Mouse (Mus musculus) CH12.LX (cell line): ENCODE measurements at regions not wholly inside any gene's neighbourhood (a gene's known extent, or its start where the extent isn't known, plus 50 kb on each side); places are given as distances from the start of the nearest gene placed in this dataset.

ENCODE experiments used
- CTCF ChIP-seq, 2 experiments: IDR thresholded peaks in 1 of 2; conservative IDR thresholded peaks in 1 of 2; 2 replicates each; pipeline ENCODE4 v1.5.1; 2011 to 2012; ENCODE audit warnings: low read depth in 2 of 2, low read length in 2 of 2, improper control_type of control experiment in 1 of 2, inconsistent platforms in 1 of 2, mild to moderate bottlenecking in 1 of 2, moderate library complexity in 1 of 2
- EP300 ChIP-seq: IDR thresholded peaks from 2 replicates; pipeline ENCODE4 v1.6.1; 2011; ENCODE audit warnings: low read length, improper control_type of control experiment
- MXI1 ChIP-seq: IDR thresholded peaks from 2 replicates; pipeline ENCODE4 v1.6.1; 2011; ENCODE audit warnings: mild to moderate bottlenecking, low read depth, low read length, improper control_type of control experiment
- ZC3H11A ChIP-seq: IDR thresholded peaks from 2 replicates; pipeline ENCODE4 v1.6.1; 2012; ENCODE audit warnings: low read depth, mild to moderate bottlenecking, inconsistent platforms, low read length, improper control_type of control experiment

GRCm38 (mm10) chr12:107837741-107838140 lies 165.7 kb downstream of the Bcl11b start:
- no peak for TF ChIP-seq ZC3H11A
- no peak for TF ChIP-seq CTCF (conservative IDR thresholded peaks at IDR 0.05 in 1 of 2, IDR thresholded peaks at IDR 0.05 in 1 of 2; ENCODE audit: low read depth in 2 of 2, low read length in 2 of 2)
- TF ChIP-seq EP300 = no peak
- TF ChIP-seq MXI1 = no peak
